Mouse (Mus musculus): ENCODE data around the gene Mto1.
"Not testable (repeated sequence)": the region's sequence is repeated elsewhere in the genome, so short reads cannot be mapped to it uniquely, and the experiment has no call there.

The Mto1 gene

DNA sequence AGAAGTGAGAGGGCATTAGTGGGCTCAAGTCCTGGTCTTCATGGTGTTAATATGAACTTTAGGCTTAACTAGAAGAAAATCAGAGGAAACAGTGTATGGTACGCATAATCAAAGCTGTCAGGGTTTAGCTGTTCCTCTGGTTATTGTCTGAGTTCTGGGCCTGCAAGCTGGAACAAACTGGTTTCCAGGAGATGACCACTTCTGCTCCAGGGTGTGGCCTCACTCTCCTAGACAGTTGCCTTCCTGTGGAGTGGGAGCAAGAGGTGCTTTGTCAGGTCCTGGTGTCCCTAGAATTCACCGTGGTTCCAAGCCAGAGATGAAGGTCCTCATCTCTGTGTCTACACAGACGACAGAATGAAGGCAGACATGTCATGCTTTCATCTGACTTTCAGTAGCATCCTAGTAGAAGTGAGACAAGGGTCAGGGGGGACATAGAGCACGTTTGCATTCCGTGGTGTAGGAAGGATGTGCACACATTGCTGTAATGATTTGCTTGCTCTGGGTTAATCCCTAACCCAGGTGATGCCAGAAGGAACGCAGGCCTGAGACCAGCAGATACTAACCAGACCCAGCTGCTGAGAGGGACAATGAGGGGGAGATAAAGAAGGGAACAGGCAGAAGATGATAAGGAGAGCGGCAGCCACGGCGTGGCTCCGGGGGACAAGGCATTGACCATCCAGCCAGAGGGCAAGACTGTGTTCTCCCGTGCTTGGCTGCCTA is 58.2 kb downstream of the Mto1 start:
- no peak for DNase-seq (ENCODE audit: low read depth)

DNA sequence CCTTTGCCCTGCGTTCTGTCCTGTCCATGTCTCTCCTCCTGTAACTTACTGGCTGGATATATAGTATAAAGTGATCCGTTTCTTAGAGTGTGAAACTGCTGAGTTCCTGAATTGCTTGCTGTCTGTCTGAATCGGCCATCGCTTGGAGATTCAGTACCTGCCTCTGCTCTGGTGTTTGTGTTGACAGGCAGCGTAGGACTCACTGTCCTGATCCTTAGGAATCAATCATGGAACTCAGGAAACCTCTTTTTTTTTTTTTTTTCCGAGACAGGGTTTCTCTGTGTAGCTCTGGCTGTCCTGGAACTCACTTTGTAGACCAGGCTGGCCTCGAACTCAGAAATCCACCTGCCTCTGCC is 58.7 kb downstream of the Mto1 start:
- DNase-seq (ENCODE audit: low read depth): no peak

- no peak for DNase-seq (ENCODE audit: low read depth)
These were observed 60.2 kb downstream of the Mto1 start for GRCm38 (mm10) chr9:78508106-78508786.

GRCm38 (mm10) chr9:78511705-78512104 is 63.7 kb downstream of the Mto1 start:
- no peak for DNase-seq (ENCODE audit: low read depth)

GRCm38 (mm10) chr9:78513776-78514500 is 65.9 kb downstream of the Mto1 start:
- DNase-seq (ENCODE audit: low read depth): no peak

DNA sequence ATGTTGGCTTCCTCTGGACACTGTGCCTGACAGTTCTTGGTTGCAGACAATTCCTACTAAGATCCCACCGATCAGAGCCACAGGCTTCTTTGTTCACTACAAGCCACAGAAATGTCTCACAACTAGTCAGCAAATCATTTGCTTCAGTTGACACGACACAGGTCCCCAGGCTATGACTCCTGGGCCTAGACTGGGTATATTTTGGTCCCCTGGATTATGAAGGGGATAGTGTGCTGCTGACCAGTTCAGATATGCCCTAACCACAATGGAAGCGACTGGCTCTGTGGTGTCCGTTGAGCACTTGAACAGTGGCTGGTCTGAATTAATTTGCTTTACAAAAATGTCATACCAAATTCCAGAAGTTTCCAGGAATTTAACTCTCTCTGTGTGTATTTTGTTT is 66.7 kb downstream of the Mto1 start:
- no peak for DNase-seq (ENCODE audit: low read depth)

DNA sequence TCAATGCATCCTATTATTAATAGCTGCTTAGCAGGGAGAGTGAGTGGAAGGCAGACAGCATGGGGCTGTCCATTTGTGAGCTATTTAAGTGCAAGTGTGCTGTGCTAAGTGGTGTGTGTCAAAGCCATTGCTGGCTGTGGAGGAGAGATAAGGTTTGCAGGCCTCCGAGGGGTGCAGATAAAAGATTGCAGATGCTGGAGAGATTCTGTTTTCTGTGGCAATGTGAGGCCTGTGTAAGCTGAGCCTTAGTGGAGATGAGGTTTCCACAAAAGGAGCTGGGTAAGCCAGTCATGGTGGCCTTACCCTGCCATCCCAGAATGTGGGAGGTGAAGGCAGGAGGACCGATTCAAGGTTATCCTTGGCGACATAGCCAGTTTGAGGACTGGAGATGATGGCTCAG is 68.1 kb downstream of the Mto1 start:
- DNase-seq (ENCODE audit: low read depth): peak; percentile 64

GRCm38 (mm10) chr9:78517237-78517636 is 69.2 kb downstream of the Mto1 start:
- DNase-seq (ENCODE audit: low read depth): not testable (repeated sequence)

- DNase-seq (ENCODE audit: low read depth): no peak
These were observed 72.2 kb downstream of the Mto1 start for GRCm38 (mm10) chr9:78520127-78520779.

DNA sequence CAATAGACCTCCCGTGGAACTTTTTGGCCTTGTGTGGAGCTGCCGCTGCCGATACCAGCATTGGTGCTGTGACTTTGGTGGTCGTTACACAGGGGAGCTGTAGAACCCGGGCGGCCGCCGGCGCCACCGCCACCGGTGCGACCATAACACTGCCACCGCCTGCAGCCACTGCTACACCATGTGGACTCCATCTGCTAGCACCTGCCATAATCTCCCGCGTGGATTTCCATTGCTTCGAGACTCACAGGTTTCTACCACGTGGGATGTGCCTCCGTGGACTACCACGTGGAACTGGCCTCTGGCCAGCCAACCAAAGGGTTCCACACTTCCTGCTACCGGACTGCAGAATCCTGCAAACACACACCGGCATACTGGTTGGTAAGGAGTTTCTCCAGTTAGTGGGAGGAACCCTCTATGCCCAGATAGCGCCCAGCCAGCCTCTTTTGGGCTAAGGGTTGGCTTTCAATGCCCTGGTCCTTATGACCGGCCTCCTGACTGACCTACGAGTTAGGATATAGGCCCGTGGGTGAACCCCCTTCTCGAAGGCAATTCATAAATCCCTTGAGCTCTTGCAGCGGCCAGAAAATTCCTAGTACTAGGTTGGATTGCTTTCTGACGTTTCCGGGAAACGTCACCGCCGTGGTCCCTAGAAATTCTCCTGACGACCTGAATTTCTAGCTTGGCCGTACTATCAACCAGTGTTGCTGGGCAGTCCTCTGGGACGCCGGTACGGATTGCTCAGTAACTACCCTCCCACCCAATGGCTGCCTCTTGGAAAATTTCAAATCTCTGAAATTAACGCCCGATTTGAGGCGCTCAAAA is 73.0 kb downstream of the Mto1 start:
- no peak for DNase-seq (ENCODE audit: low read depth)

DNA sequence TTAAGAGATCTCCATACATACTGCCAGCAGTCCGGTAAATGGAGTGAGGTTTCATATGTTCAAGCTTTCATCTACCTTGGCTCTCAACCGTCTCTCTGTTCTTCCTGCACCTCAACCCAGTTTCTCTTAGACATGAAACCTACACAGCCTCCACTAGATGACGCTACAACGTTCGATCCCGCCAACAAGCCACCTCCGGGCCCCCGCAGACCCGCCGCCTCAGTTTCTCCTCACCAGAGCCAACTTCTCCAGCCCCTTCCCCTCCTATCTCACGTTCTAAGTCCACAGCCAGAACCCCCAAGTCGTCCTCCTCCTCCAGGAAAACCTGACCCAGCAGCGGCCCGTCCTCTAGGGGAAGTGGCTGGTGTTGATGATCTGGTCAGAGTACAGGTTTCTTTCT is 73.7 kb downstream of the Mto1 start:
- DNase-seq (ENCODE audit: low read depth): no peak

Data from 416B (cell line).